Mouse (Mus musculus) spleen, adult 12 weeks (tissue): Measurements from ENCODE around the gene Spocd1.

Source experiments
- DNase-seq: peaks from one replicate; pipeline ENCODE4 v3.0.0; 2022; ENCODE audit warnings: low spot score

The Spocd1 gene

DNA sequence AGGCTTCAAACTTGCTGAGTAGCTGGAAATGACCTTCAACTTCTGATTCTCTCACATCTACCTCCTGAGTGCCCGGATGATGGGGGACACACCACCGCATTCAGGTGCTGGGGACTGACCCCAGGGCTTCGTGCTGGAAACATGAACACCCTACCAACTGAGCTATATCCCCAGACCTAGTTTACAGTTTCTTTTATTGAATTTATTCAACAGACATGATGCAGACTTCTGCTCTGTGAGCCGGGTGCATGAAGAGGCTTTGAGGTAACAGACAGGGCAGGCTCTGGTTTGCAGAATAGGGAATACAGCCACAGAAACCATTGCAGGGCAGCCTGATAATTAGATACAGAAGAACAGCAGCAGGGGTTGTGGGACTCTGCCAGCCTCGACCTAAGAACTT lies 10.6 kb upstream of the Spocd1 start:
- DNase-seq = no peak

DNA sequence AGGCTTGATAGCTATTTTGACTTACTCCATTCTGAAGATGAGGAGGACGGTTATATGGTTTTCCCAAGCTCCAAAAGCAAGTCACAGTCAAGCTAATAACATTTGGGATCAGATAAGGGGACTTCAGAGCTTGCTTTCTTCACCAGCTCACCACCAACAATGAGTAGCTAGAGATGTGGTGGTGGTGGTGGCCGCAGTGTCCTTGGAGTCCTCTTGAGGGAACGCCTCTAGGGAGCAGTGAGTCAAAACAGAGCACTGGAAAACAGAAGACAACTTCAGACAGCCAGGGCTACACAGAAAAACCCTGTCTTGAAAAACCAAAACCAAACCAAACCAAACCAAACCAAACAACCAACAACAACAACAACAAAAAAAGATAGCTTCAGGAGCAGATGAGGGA lies 10.1 kb upstream of the Spocd1 start:
- DNase-seq = no peak

DNA sequence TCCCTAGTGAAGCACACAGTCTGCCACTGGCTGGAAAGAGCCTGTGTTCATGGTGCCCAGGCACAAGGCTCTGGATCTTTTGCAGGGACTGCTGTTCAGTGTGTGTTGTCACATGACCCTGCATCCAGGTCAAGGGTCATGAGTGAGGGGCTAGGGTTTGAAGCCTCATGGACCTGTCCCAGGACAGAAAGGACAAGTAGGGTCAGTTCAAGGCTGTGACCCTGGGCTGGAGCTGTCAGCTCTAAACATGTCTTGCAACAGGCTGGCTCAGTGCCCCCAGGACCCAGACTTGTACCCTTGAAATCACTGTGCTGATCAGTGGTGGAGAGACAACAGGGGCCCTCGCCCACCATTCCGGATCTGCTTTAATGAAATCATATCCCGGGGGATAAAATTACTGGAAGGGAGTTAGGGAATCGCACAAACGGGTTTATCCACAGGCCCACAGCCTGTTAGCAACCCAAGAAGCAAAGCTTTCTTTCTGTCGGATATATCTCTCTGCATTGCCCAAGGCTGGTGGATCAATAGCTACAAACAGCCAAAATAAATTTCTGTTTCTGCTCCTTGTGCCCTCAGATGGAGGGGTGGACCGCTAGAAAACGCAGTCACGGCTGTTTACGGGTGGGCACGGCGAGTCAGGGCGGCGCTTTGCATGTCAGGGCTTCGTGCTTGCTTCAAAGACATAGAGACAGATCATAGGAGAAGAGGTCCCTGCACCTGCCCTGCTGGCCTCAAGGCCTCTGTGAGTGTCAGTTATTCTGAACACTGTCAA lies 8.3 kb upstream of the Spocd1 start:
- no peak for DNase-seq

DNA sequence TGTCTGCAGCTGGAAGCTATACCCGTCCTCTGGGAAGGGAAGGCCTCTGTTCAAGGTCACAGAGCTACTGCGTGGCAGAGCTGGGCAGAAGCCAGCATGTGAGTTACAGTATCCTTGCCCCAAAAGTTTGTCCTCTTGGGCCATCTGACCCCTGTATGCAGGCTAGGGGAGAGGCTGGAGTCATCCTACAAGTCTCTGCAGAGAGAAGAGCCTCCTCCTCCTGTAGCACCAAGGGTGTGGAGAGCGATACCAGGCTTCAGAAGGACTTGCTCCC lies 7.8 kb upstream of the Spocd1 start:
- DNase-seq = no peak

DNA sequence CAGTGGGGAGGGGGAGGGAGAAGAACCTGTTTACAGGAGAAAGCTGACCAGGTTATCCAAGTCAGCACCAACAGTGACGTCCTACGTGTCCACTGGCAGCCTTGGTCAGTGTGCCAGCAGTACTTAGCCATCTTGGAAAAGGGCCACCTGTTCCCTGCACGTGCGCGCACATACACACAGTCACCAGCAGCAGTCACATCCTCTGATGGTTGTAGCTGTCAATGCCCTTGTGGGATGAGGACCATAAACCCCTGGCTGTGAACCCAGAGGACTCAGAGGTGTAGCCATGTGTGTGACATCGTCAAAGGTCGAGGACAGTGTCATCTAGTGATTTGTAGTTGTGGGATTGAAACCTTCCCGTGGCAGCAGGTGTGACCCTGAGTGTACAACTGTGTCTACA lies 4.9 kb upstream of the Spocd1 start:
- DNase-seq = no peak

DNA sequence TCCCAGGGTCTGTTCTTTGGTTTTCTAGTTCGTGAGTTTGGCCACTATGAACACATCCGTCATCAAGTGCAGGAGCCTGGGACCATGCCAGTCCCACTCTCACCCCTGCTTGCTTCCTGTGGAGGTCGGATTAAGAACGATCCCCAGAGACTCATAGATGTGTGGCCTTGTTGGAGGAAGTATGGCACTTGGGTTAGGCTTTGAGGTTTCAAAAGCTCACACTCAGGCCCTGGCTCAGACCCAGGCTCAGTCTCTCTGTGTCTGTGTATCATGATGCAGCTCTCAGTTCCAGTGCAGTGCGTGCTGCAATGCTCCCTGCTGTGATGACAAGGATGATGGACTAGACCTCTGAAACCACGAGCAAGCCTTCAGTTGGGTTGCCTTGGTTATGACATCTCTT lies 4.4 kb upstream of the Spocd1 start:
- no peak for DNase-seq

DNA sequence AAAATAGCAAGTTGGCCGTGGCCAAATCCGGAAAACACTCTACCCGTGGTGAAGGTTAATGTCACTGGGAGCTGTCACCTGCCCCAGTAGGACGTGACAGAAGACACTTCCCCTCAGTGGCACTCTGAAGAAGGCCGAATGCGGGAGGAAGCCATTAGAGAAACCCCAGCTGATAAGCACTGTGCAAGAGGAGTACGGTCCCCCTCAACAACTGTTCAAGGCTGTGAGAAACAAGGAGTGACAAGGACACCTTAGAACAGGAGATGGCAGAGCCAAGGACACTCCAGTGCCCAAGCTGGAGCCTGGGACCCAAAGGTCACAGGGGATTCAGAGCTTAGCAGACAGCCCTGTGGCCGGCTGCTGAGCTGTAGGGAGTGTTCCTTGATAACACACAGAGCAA lies 2.5 kb upstream of the Spocd1 start:
- DNase-seq = no peak

DNA sequence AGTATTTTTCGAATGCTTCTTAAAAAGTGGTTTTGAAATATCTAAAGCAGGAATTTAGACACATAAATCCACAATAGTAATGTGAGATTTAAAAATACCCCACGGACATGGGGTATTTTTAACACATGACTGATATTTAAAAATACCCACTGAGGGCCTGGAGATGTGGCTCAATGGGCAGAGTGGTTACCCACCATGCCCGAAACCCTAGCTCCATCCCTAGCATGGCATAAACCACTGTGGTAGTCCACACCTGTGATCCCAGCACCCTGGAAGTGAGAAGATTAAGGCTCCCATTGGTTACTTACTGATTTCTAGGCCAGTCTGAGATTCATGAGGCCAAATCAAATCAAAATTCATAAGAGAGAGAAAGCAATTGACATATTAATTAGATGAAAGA lies 2.0 kb upstream of the Spocd1 start:
- DNase-seq = no peak

DNA sequence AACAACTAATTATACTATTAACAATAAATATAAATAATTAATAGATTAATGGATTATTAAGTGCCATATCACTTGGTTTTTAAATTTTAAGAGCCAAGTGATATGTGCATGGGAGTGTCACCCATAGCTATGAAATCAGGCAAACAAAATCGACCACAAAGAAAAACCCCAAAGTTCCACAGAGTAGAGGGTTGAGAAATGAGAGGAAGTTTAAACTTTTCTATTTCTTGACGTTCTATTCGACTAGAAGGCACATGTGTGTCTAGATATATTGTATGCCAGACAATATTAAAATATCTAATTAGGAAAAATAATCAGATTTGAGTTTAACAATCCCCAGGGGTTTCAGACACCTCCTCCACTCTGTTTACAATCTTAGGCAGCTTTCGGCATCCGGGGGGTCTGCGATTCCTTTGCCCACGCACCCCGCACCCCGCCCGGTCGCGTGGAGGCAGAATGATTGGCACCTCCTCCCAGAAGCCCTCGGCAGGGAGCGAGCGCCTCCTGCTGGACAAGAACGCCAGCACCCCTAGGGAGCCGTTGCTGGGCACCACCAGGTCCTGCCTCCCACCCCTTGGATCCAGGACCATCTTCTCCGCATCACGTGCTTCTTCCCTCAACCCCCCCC lies 811 bp upstream of the Spocd1 start:
- DNase-seq = peak; percentile 62

DNA sequence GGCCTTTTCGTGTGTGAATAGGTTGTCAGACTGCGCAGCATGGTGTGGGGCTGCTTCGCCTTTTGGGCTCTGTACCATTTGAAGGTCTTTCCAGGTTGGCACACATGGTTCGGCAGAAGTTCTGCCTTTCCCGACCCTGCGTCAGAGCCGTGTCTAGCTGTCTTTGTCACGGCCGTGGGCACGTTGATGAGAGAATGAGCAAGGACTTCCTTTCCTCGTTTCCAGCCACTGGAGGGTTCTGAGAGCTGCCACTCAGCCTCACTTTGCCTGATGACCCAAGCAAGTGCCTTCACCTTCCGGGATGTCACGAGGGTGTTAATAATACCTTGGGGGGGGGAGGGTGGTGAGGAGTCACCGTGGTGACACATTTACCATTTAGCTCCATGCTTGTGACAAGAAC lies 4.6 kb downstream of the Spocd1 start:
- no peak for DNase-seq

DNA sequence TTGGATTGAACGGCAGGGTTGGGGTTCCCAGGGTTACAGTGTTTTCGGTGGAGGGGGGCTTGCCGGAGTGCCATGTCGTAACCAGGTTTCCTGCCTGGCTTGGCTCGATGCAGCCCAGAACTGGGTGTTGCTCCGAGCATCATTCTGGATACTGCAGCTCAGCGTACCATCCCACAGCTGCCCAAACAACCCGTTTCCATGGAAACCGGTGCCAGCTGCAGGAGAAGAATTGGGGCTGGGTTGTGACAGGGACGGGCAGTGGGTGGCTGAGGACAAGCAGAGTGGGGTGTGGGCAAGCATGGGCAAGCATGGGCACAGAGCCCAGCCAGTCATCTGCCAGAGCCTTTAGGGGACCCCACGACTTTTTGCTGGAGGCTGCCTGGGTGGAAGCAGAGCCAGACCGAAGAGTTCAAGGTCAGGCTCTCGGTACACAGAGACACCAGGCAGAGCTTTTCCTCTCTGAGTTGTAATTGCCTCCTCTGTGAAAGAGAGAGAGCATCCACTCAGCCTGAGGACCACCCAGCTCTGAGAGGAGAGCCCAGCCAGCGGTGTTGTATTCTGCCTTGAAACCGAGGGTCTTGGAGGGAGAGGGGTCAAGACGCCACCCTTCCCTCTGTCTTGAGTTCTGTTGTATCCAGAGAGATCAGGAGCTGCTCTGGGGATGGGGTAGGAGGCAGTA lies 5.3 kb downstream of the Spocd1 start:
- DNase-seq = no peak

DNA sequence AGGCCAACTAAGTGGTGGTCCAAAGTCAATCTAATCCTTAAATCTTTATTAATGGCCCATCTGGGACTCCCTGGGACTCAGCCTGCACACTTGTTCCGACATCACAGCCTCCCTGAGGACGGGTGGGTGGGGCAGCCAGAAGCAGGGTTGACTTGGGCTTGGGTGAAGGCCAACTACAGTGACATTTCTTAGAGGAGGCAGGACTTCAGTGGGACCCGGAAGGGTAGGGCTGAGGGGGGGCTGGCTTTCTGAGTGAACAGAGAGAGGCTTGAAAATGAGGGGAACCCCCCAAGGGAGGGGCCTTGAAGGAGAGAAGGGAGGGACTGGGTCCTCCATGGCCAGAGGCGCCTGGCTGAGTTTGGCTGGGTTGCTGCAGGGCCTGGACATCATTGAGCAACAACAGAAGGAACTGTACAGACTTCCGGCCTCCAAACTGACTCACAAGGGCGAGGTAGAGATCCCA lies 22.3 kb downstream of the Spocd1 start:
- DNase-seq = no peak

DNA sequence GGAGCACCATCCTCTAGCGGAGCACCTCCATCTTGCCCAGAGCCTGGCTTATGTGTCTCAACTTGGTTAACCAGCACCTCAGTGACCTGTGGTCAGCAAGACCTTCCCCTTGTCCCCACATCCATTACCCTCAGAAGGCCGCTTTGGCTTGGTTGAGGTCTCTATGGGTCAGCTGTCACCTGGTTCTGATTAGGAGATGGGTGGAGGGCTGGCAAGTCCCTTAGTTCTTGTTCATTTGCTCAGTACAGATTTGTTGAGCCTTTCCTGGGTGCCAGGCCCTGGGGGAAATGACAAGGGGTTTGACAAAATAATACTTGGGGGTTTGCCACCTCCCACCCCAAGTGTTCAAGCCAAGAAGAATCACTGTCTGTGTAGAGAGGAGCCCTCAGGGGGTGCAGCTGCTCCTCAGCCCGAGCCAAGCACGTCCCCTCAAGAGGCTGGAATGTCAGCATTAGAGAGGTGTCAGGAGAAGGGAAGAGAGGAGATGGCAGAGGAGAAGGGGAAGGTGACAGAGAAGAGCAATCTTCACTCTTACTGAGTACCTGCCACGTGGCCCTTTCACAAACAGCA lies 23.3 kb downstream of the Spocd1 start:
- DNase-seq = no peak

DNA sequence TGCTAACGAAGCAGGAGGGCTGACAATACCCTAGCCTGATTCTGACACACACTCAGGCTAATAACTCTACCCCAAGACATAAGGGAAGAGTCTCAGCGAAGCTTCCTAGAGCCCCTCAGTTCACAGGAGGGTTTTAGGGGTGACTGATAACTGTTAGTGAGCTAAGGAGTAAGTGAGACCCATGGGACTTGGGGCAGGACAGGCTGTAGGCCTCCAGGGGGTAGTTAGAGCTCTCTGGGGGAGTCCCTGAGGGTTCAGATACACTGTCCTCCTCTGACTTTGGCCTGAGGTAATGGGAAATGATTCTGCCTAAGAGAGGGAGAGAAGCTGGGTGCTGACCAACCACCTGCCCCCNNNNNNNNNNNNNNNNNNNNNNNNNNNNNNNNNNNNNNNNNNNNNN lies 25.5 kb downstream of the Spocd1 start:
- DNase-seq = no peak

DNA sequence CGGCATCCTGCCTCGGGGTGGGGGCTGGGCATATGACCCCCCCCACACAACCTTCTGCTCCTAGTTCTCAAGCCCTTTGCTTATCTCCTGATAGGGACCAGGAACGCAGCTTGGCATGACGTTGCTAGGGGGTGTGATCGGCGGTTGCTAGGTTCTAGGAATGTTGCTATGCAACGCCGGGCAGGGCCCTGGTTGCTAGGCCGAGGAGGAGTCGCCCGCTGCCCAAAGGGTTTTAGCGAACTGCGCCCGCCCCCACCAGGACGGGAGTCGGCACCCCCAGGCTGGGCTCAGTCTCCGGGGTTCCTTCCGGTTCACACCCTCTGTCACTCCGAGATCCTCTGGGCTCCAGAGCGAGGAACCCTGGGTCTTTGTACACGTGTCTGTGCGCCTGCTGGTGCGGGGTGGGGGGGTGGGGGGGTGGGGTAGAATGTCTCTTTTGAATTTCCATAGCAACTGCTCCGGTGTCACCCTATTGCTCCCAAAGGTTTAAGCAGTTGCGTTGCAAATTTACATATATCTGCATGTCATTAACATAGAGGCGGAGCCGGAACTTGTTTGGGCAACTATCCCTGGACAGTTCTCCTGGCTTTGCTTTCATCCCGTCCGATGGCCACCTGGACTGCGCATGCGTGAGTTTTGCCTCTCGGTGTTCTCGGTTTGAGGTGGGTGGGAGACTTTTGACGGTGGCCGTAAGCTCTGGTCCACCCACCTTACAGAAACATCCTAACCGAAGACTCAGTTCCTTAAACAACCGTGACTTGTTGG lies 31.3 kb downstream of the Spocd1 start:
- DNase-seq = no peak

DNA sequence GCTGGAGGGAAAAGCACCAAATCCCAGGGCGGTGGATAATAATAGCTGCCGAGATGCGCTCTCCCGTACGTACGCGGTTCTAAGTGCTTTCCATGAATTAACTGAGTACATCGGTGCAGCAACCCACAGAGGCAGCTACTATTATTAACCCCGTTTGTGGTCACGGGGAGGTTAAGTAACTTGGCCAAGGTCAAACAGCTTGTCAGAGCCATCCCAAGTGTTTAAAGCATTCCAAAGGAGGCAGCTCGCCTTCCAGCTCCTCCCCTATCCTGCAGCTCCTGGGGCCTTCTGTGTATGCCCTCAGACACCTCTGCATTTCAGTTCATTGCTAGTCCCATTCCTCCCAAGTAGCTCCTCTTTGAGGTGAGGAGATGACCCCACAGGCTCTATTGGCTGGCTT lies 36.2 kb downstream of the Spocd1 start:
- DNase-seq = no peak

DNA sequence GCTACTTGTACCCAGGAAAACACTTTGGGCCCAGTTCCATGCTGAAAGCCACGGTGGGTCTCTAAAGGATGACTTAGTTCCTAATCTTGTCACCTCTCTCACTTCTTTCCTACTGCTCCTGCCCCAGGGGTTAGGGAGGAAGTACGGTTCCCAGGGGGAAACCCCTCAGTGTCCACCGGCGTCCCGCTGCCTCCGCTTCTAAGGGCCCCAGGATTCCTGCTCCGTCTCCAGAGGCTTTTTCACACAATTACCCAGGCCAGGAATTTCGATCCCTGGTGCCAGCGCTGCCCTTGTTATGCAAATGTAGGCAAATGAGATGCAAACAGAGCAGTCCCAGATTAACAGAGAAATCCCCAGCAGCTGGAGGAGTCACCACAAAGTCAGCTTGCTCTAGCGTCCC lies 37.2 kb downstream of the Spocd1 start:
- DNase-seq = no peak

DNA sequence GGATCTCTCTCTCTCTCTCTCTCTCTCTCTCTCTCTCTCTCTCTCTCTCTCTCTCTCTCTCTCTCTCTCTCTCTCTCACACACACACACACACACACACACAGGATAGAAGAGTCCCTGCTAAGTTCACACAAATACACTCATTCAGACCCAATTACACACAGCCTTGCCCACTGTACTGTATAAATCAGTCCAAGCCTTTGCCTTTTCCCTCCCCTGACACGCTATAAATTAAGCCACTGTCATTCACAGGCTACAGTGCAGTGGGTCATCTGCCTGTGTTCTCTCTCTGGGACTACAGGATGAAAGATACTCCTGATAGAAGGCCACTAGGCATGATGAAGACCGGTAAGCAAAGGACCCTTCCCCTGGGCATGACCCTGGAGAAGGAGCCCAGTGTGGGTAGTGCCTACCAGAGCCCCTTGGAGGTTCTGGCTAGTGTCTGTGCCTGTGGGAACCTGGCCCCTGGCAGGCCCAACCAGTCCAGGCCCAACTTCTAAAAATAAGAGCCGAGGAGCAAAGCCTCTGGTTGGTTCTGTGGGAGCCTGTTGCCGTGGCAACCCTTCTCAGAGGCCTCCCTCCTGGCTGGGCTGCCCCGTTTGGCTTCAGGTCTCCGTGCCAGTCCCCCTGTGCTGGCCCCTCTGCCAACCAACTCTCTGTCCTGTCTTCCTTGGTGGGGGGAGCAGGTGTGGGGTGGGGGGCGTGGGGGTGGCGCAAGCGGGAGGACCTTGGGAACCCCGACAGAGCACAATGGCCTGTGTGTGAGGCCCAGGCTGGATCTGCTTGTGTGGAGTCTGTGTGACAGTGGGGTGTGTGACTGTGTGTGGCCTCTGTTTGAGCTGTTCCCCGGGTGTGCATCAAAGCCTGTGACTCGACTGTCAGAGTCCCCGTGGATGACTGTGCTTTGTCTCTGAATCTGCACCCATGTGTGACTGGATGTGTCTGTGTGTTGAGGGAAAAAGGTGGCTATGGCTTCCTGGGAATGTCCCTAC lies 38.3 kb downstream of the Spocd1 start:
- DNase-seq = no peak

DNA sequence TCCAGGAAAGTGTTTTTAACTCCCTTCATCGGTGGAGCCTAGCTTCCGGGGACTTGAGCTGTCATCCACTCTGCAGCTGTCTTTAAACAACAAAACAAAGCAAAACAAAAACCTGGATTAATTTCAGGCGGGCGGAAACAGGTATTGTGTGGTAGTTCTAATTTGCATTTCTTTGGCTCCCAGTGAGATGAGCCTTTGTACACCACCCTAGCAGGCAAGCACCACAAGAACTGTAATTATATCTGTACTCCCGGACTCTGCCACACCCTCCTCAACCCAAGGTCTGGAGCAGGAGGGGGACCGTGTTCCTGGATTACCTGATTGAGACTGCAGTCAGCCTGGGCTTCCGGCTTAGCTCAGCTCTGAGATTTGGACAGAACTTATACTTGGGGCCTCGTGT lies 41.1 kb downstream of the Spocd1 start:
- DNase-seq = no peak

DNA sequence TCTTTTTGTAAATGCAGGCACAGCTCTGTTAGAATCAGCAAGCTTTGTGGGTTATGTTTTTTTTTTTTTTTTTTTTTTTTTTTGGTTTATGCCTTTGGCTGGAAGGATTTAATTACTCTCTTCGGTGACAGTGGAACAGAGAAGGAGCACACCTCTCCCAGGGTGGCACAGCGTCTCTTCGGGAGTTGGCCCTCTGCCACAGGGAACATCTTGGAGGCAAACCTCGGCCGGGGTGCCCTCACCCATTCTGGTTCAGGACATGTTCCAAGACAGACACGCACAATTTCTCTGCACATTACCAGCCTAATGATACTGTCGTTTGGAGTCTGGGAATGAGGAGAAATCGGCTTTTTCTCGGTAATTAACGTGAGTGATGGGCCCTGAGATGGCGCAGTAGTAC lies 41.8 kb downstream of the Spocd1 start:
- DNase-seq = no peak

DNA sequence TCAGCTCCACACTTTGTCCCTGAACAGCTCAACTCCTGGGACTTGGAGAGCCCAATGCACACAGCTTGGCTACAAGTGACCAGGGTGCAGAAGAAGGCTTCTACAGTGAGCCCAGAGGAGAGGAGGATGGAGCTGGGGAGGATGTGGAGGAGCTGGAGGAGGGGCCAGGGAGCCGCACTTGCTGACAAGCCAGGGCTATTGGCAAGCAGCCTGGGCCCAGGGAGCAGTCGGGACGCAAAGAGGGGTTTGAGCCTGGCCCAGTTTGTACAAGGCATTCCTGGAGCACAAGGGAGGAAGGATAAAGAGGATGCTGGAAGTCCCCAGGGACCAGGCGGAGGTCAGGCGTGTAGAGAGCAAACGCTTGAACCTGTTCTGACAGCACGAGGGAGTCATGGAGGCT lies 42.9 kb downstream of the Spocd1 start:
- no peak for DNase-seq
